Mouse (Mus musculus): ENCODE measurements around the gene Fgfr2. TPM values are rescaled to one million over a fixed set of nuclear protein-coding genes. Genes with fewer than 3 reads are reported as not detected.

The Fgfr2 gene
- polyA plus RNA-seq, 1 experiment from 2014 or later = 24.9 TPM

DNA sequence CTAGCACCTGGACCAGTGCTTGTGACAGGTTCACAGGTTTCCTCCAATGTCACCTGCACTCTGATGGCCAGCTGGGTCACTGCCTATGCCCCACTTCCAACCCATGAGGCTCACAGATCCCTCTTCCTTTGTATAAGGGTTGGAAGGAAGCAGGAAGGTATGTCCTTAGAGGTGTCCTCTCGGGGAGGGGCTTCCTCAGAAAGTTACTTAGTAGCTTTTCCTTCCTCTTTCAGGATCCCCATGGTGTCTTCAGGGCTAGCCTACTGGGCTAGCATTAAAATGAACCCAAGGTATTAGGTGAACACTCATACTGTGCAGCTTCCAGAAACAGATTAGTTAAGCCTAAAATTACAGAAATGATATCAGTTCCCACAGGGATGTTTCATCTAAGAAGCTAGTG is 790.1 kb downstream of the Fgfr2 start:
- H3K4me2 ChIP-seq = no peak overlapping the region
- no peak overlapping the region for H3K9ac ChIP-seq (ENCODE audit: low read depth, low read length)
- no peak for ATAC-seq (replicated peaks; ENCODE audit: insufficient number of reproducible peaks, low FRiP score, low TSS enrichment)
- H3K9me3 ChIP-seq (replicated peaks; ENCODE audit: control insufficient read depth, low read length) = no peaks in the 10 kb centered on the region
- H3K4me3 ChIP-seq (ENCODE audit: low read depth, low read length) = no peak overlapping the region
- 52% methylated on average over 1 of the region's 1 CpGs for WGBS (ENCODE audit: insufficient replicate concordance)
- H3K27ac ChIP-seq (ENCODE audit: low read depth, low read length) = no peak overlapping the region
- H3K36me3 ChIP-seq (ENCODE audit: control insufficient read depth, insufficient read depth, low read length) = no peaks in the 10 kb centered on the region
- H3K4me1 ChIP-seq (ENCODE audit: control insufficient read depth, insufficient read depth, low read length) = peaks cover 4% of the 10 kb centered on the region
- no peaks in the 10 kb centered on the region for H3K27me3 ChIP-seq (ENCODE audit: control insufficient read depth, insufficient read depth, low read length)

DNA sequence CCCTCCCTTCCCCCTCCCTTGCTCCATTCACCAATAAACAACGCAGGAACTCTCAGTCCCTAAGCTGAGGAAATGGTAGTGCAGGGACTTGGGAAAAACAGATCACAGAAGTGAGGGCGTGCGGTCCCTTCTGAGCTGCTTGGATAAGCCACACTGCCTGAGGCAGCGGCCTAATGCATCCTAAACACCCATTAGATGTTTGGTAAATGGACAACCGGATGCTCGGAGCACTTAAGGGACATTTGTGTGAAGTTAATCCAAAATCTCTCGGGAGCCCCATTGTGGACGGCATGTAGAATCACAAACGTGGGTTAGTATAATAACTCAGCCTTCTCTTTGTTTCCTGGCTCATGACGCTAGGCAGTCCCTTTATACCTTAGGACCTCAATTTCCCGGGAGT is 791.0 kb downstream of the Fgfr2 start:
- Histone ChIP-seq H3K4me3 (ENCODE audit: low read depth, low read length) (no peak overlapping the region), H3K4me2 (no peak overlapping the region), H3K4me1 (ENCODE audit: control insufficient read depth, insufficient read depth, low read length) (no peaks in the 10 kb centered on the region), H3K9me3 (replicated peaks; ENCODE audit: control insufficient read depth, low read length) (no peaks in the 10 kb centered on the region), H3K9ac (ENCODE audit: low read depth, low read length) (no peak overlapping the region), H3K27me3 (ENCODE audit: control insufficient read depth, insufficient read depth, low read length) (no peaks in the 10 kb centered on the region), H3K36me3 (ENCODE audit: control insufficient read depth, insufficient read depth, low read length) (no peaks in the 10 kb centered on the region), H3K27ac (ENCODE audit: low read depth, low read length) (no peak overlapping the region)
- ATAC-seq (replicated peaks; ENCODE audit: insufficient number of reproducible peaks, low FRiP score, low TSS enrichment) = no peak
- WGBS (ENCODE audit: insufficient replicate concordance) = 59% methylated on average over 11 of the region's 11 CpGs

DNA sequence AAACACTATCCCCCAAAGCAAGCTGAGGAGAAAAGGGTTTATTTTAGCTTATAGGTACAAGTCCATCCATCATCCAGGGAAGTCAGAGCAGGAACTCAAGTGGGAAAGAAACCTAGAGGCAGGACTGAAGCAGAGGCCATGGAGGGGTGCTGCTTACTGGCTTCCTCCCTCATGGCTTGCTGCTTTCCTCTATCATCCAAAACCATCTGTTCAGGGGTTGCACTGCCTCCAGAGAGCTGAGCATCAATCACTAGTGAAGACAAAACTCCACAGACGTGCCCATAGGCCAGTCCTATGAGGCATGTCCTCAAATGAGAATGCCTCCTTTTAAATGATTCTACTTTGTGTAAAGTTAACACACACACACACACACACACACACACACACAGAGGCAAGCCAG is 793.0 kb downstream of the Fgfr2 start:
- Histone ChIP-seq H3K4me1 (ENCODE audit: control insufficient read depth, insufficient read depth, low read length) (0 out of 2 replicates have a peak, but pooled peaks cover 3% of the 10 kb centered on the region), H3K36me3 (ENCODE audit: control insufficient read depth, insufficient read depth, low read length) (no peaks in the 10 kb centered on the region), H3K4me3 (ENCODE audit: low read depth, low read length) (no peak overlapping the region), H3K27me3 (ENCODE audit: control insufficient read depth, insufficient read depth, low read length) (no peaks in the 10 kb centered on the region), H3K9me3 (replicated peaks; ENCODE audit: control insufficient read depth, low read length) (no peaks in the 10 kb centered on the region), H3K27ac (ENCODE audit: low read depth, low read length) (no peak overlapping the region), H3K4me2 (no peak overlapping the region), H3K9ac (ENCODE audit: low read depth, low read length) (no peak overlapping the region)
- 41% methylated on average over 1 of the region's 1 CpGs for WGBS (ENCODE audit: insufficient replicate concordance)
- ATAC-seq (replicated peaks; ENCODE audit: insufficient number of reproducible peaks, low FRiP score, low TSS enrichment) = no peak

DNA sequence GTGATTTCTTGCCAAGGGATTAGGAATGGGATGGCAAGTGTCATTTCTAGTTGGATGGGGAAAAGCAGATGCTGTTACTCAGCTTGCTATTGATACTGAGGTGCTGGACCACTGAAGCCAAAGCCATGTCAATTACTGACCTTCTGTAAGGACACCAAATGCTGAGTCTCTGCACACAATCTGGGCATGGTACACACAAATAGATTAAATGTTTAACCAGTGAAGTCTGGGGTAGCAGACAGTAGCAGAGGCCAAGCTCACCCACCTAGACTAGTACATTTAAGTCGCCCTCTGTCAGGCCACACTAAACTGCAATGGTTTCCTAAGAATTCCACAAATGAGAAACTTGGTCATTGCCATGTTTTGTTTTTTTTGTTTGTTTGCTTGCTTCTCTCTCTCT is 794.5 kb downstream of the Fgfr2 start:
- Histone ChIP-seq H3K27me3 (ENCODE audit: control insufficient read depth, insufficient read depth, low read length) (no peaks in the 10 kb centered on the region), H3K4me2 (no peak overlapping the region), H3K27ac (ENCODE audit: low read depth, low read length) (no peak overlapping the region), H3K4me1 (ENCODE audit: control insufficient read depth, insufficient read depth, low read length) (0 out of 2 replicates have a peak, but pooled peaks cover 3% of the 10 kb centered on the region), H3K36me3 (ENCODE audit: control insufficient read depth, insufficient read depth, low read length) (no peaks in the 10 kb centered on the region), H3K9ac (ENCODE audit: low read depth, low read length) (no peak overlapping the region), H3K4me3 (ENCODE audit: low read depth, low read length) (no peak overlapping the region), H3K9me3 (replicated peaks; ENCODE audit: control insufficient read depth, low read length) (no peaks in the 10 kb centered on the region)
- no peak for ATAC-seq (replicated peaks; ENCODE audit: insufficient number of reproducible peaks, low FRiP score, low TSS enrichment)
- 79% methylated on average over 1 of the region's 1 CpGs for whole genome bisulfite sequencing (ENCODE audit: insufficient replicate concordance)

DNA sequence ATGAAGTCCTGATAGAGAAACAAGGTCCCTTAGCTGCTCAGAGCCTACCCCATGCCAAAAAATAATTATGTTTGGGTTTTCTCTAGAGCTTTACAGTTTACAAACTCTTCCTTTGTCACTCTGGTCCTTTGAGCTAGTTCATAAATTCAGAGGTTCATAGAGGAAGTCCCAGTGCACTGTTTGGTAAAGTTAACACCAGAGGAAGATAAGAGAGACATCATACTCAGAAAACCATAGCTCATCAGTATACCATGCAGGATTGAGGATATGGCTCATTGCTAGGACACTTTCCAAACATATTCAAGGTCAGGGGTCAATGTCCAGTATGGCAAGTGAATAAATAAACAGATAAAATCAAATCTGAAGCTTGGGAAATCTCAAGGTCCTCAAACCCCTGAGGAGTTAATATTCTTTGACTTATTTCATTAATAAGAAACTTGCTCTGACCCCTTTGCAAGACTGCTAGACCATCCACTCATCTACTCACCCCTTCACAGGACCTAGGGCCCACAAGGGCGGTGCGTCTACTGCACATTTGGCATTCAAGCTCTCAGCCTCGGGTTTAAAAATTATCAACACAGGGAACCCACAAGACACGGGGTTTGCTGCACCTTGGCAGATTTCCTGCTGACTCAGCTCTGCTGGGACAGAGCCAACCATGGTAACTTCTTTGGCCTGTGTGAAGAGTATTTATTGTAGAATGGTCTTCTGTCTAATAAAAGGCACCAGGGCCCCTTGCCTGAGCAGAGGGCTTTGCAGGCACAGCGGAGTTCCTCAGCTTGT is 797.4 kb downstream of the Fgfr2 start:
- 0 out of 2 replicates have a peak, but pooled peaks cover 3% of the 10 kb centered on the region for H3K4me1 ChIP-seq (ENCODE audit: control insufficient read depth, insufficient read depth, low read length)
- no peak for ATAC-seq (replicated peaks; ENCODE audit: insufficient number of reproducible peaks, low FRiP score, low TSS enrichment)
- no peaks in the 10 kb centered on the region for H3K36me3 ChIP-seq (ENCODE audit: control insufficient read depth, insufficient read depth, low read length)
- no peaks in the 10 kb centered on the region for H3K9me3 ChIP-seq (replicated peaks; ENCODE audit: control insufficient read depth, low read length)
- H3K9ac ChIP-seq (ENCODE audit: low read depth, low read length) = no peak overlapping the region
- no peak overlapping the region for H3K27ac ChIP-seq (ENCODE audit: low read depth, low read length)
- WGBS (ENCODE audit: insufficient replicate concordance) = 53% methylated on average over 5 of the region's 5 CpGs
- H3K4me2 ChIP-seq = no peak overlapping the region
- H3K4me3 ChIP-seq (ENCODE audit: low read depth, low read length) = no peak overlapping the region
- peaks cover 4% of the 10 kb centered on the region; the same call in 1 of the 2 replicates for H3K27me3 ChIP-seq (ENCODE audit: control insufficient read depth, insufficient read depth, low read length)

DNA sequence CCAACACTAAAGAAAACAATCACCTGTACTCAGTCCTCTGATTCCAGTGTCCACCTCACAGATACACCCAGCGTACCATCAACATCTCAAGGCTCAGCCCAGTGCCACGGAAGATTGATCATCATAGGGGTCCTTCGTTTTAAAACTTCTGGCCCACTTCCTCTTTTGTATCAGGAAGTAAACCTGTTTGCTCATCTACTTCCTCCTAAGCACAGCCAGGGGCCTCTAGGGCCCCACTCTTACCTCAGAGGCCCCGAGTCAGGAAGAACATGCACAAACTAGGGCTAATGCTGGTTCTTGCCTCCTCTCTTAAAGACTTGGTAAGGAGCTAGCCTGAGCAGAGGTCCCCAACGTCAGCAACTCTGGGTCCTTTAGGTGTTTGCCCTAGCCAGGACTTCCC is 799.7 kb downstream of the Fgfr2 start:
- H3K4me1 ChIP-seq (ENCODE audit: control insufficient read depth, insufficient read depth, low read length) = 0 out of 2 replicates have a peak, but pooled peaks cover 3% of the 10 kb centered on the region

DNA sequence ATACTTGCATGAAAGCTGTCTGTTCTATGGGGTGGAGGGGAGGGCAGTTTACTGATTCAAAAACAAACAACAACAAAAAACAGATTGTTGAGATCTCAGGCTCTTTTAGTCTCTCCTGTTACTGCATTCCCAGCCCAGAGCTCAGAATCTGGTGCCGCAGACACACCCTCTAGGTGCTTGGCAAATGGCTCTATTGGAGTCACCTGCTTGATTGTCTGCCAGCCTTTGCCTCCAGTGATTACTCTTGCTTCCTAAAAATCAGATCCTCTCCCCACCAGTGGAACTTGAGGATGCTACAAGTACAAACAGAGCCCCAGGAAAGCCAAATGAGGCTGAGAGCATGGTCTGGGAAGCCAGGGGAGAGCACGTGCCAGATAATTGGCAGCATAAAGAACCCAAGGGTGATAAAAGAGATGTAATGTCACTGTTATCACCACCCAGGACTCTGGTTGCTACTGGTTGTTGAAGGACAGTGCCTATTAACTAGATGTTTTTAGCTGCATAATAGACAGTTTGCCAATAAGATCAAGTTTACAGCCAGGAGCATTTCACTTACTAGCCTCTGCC is 801.7 kb downstream of the Fgfr2 start:
- Histone ChIP-seq H3K4me3 (ENCODE audit: low read depth, low read length) (no peak overlapping the region), H3K4me2 (no peak overlapping the region), H3K27ac (ENCODE audit: low read depth, low read length) (no peak overlapping the region), H3K4me1 (ENCODE audit: control insufficient read depth, insufficient read depth, low read length) (peaks cover 3% of the 10 kb centered on the region; the same call in 1 of the 2 replicates), H3K9ac (ENCODE audit: low read depth, low read length) (no peak overlapping the region), H3K27me3 (ENCODE audit: control insufficient read depth, insufficient read depth, low read length) (peaks cover 6% of the 10 kb centered on the region), H3K9me3 (replicated peaks; ENCODE audit: control insufficient read depth, low read length) (no peaks in the 10 kb centered on the region), H3K36me3 (ENCODE audit: control insufficient read depth, insufficient read depth, low read length) (no peaks in the 10 kb centered on the region)
- ATAC-seq (replicated peaks; ENCODE audit: insufficient number of reproducible peaks, low FRiP score, low TSS enrichment) = no peak
- WGBS (ENCODE audit: insufficient replicate concordance) = 65% methylated on average over 2 of the region's 2 CpGs

More for the DNA sequence above, 799.7 kb downstream of the Fgfr2 start:
- Histone ChIP-seq H3K27me3 (ENCODE audit: control insufficient read depth, insufficient read depth, low read length) (peaks cover 4% of the 10 kb centered on the region), H3K4me3 (ENCODE audit: low read depth, low read length) (no peak overlapping the region), H3K36me3 (ENCODE audit: control insufficient read depth, insufficient read depth, low read length) (no peaks in the 10 kb centered on the region), H3K9ac (ENCODE audit: low read depth, low read length) (no peak overlapping the region), H3K27ac (ENCODE audit: low read depth, low read length) (no peak overlapping the region), H3K9me3 (replicated peaks; ENCODE audit: control insufficient read depth, low read length) (no peaks in the 10 kb centered on the region), H3K4me2 (no peak overlapping the region)
- 74% methylated on average over 5 of the region's 5 CpGs for WGBS (ENCODE audit: insufficient replicate concordance)
- no peak for ATAC-seq (replicated peaks; ENCODE audit: insufficient number of reproducible peaks, low FRiP score, low TSS enrichment)

DNA sequence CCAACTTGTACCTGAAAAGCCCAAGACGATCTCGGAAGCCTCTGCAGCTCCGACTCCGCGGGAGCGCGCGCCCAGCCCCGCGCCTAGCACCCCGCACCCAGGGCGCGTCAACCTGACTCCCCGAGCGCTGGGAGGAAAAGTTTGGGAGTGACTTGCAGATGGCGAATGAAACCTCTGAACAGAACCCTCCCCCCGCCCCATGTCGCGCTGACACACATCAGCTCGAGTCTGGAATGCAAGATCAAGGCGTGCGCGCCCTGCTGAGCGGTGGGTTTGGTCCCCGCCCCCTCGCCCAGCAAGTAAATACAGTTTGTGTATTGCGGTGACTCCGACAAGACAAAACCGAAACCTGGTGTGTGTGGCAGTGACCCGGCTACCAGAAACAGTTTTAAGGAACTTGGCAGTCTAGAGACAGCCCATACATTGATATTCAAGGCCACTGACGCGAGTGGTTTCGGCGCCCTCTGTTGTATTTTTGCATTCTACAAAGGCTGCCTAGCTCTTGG is 806.1 kb downstream of the Fgfr2 start, which contains the start of gene Chst15:
Gene Chst15, minus strand, starts transcription at position 193 of the 506 bp plus-strand sequence.
- Histone ChIP-seq H3K4me2 (peak within 1 kb of the TSS; percentile 100), H3K4me1 (ENCODE audit: control insufficient read depth, insufficient read depth, low read length) (peaks cover 6% of the 10 kb centered on the region), H3K9ac (ENCODE audit: low read depth, low read length) (peak within 1 kb of the TSS; percentile 77), H3K27ac (ENCODE audit: low read depth, low read length) (peak within 1 kb of the TSS; percentile 22), H3K27me3 (ENCODE audit: control insufficient read depth, insufficient read depth, low read length) (peaks cover 11% of the 10 kb centered on the region), H3K9me3 (replicated peaks; ENCODE audit: control insufficient read depth, low read length) (no peaks in the 10 kb centered on the region), H3K4me3 (ENCODE audit: low read depth, low read length) (peak within 1 kb of the TSS; percentile 80), H3K36me3 (ENCODE audit: control insufficient read depth, insufficient read depth, low read length) (no peaks in the 10 kb centered on the region)
- WGBS (ENCODE audit: insufficient replicate concordance) = under 1% methylated on average over 34 of the region's 34 CpGs
- no peak; the same call in 1 of the 2 replicates for ATAC-seq (replicated peaks; ENCODE audit: insufficient number of reproducible peaks, low FRiP score, low TSS enrichment)

Data from heart, embryonic 11.5 days (tissue).